9 mouse cellular contexts compared by ENCODE assay signal in genomic region chr11:102946992-102947343, GRCm38 (mm10). TPM values are rescaled to one million over a fixed set of nuclear protein-coding genes. Genes with fewer than 3 reads are reported as not detected.
A peak's percentile ranks its signal among the peaks of the same experiment; 100 is the strongest.
DNase-seq lines count a peak whose midpoint lies in the region; ATAC-seq and TF ChIP-seq lines count a peak whose summit lies in the region.
"Had no signal": no experiment of that assay in that cellular context is flagged by ENCODE, and none has a peak within 500 bp of the region (broad histone marks: within the 10 kb centered on the region; RNA-seq: fewer than 3 reads in every experiment).

No protein-coding gene starts in this region.

- DNase-seq in kidney, postnatal 0 days (ENCODE audit: low spot score) = no peak
- DNase-seq in kidney, adult 11 months = no peak
- no peak for DNase-seq in embryonic facial prominence, embryonic 14.5 days (ENCODE audit: low spot score)
- DNase-seq in naive thymus-derived CD4-positive, alpha-beta T cell, adult 2 months (ENCODE audit: low read depth) = peak; percentile 28
- no peak for DNase-seq in urinary bladder, postnatal 25 days (ENCODE audit: low spot score)
- DNase-seq in left cerebral cortex, postnatal 14 days (ENCODE audit: low spot score in 2 of 2) = no peak
- no peak for DNase-seq in T-cell, adult 2 months (ENCODE audit: low spot score)

- intact Hi-C loops in left cerebral cortex, postnatal 14 days (cut with DNase I) = no loop called here

- H3K4me2 ChIP-seq in kidney, postnatal 0 days (ENCODE audit: low read length) = peak overlapping the region; percentile 56
- H3K4me2 ChIP-seq in embryonic facial prominence, embryonic 14.5 days (ENCODE audit: low read depth, low read length) = peak overlapping the region; percentile 67
- peak overlapping the region; percentile 91 for H3K4me2 ChIP-seq in intestine, embryonic 15.5 days (replicated peaks)

- no peak for ATAC-seq in kidney, postnatal 0 days (replicated peaks; ENCODE audit: low FRiP score, low read depth)
- no peak for ATAC-seq in embryonic facial prominence, embryonic 14.5 days (ENCODE audit: low read depth)
- ATAC-seq in intestine, embryonic 15.5 days = no peak; the same call in 1 of the 2 replicates

- no peak overlapping the region for H3K27ac ChIP-seq in kidney, postnatal 0 days
- H3K27ac ChIP-seq in embryonic facial prominence, embryonic 14.5 days (replicated peaks; ENCODE audit: low read depth, low read length) = no peak overlapping the region
- no peak overlapping the region for H3K27ac ChIP-seq in intestine, embryonic 15.5 days
- H3K27ac ChIP-seq: macrophage had no signal

- H3K36me3 ChIP-seq in kidney, postnatal 0 days (ENCODE audit: insufficient read depth, low read length) = no peaks in the 10 kb centered on the region
- no peaks in the 10 kb centered on the region for H3K36me3 ChIP-seq in embryonic facial prominence, embryonic 14.5 days (ENCODE audit: control insufficient read depth, insufficient read depth, low read length)
- H3K36me3 ChIP-seq in intestine, embryonic 15.5 days = no peaks in the 10 kb centered on the region

- H3K4me1 ChIP-seq in kidney, postnatal 0 days (replicated peaks; ENCODE audit: insufficient read depth, low read length) = peaks cover 14% of the 10 kb centered on the region
- peaks cover 21% of the 10 kb centered on the region for H3K4me1 ChIP-seq in embryonic facial prominence, embryonic 14.5 days (ENCODE audit: control insufficient read depth, insufficient read depth, low read length)
- peaks cover 29% of the 10 kb centered on the region for H3K4me1 ChIP-seq in intestine, embryonic 15.5 days (replicated peaks)

- H3K27me3 ChIP-seq in kidney, postnatal 0 days (ENCODE audit: insufficient read depth, low read length) = peaks cover 44% of the 10 kb centered on the region
- H3K27me3 ChIP-seq in embryonic facial prominence, embryonic 14.5 days (replicated peaks; ENCODE audit: control insufficient read depth, insufficient read depth, low read length) = peaks cover 89% of the 10 kb centered on the region
- H3K27me3 ChIP-seq in intestine, embryonic 15.5 days (replicated peaks) = peaks cover 84% of the 10 kb centered on the region

- 15% methylated on average over 8 of the region's 8 CpGs for WGBS in kidney, postnatal 0 days
- 6% methylated on average over 8 of the region's 8 CpGs for WGBS in embryonic facial prominence, embryonic 14.5 days
- WGBS in intestine, embryonic 15.5 days = 13% methylated on average over 8 of the region's 8 CpGs

- no peak overlapping the region for H3K9ac ChIP-seq in kidney, postnatal 0 days (ENCODE audit: low read depth, low read length)
- no peak overlapping the region for H3K9ac ChIP-seq in embryonic facial prominence, embryonic 14.5 days (ENCODE audit: low read depth, low read length)
- H3K9ac ChIP-seq in intestine, embryonic 15.5 days = no peak overlapping the region

- peak overlapping the region; percentile 24 for H3K4me3 ChIP-seq in kidney, postnatal 0 days (replicated peaks; ENCODE audit: low read depth, low read length)
- peak overlapping the region; percentile 43 for H3K4me3 ChIP-seq in embryonic facial prominence, embryonic 14.5 days (ENCODE audit: low read depth, low read length)
- H3K4me3 ChIP-seq in intestine, embryonic 15.5 days (replicated peaks) = peak overlapping the region; percentile 47

- H3K9me3 ChIP-seq in kidney, postnatal 0 days (replicated peaks; ENCODE audit: low read length) = no peaks in the 10 kb centered on the region
- H3K9me3 ChIP-seq in embryonic facial prominence, embryonic 14.5 days (ENCODE audit: control insufficient read depth, low read length) = no peaks in the 10 kb centered on the region
- H3K9me3 ChIP-seq in intestine, embryonic 15.5 days = no peaks in the 10 kb centered on the region

- TF ChIP-seq CTCF in kidney, postnatal 0 days (IDR thresholded peaks at IDR 0.05; ENCODE audit: low read depth) = peak; percentile 34; the same call in 1 of the 2 replicates

RNA-seq across cellular contexts. Expression of gene C1ql1, which starts 0.5 kb away (rescaled TPM):
- 1.4 and 2.3 TPM in 2 replicates for polyA plus RNA-seq in kidney, postnatal 0 days (2015; fragmentation: Nextera tagmentation; extraction: Ambion mirVana)
- 1.8 and 2.7 TPM in 2 replicates for polyA plus RNA-seq in embryonic facial prominence, embryonic 14.5 days (2014; fragmentation: Nextera tagmentation; extraction: Ambion mirVana)
- 4.2 and 4.4 TPM in 2 replicates for polyA plus RNA-seq in intestine, embryonic 15.5 days (2015; fragmentation: Nextera tagmentation; extraction: Ambion mirVana)
- 10 to 100 TPM; 20.7 to 25.2 TPM for total RNA-seq in left cerebral cortex, postnatal 14 days (2021)
- polyA plus RNA-seq: macrophage had no signal

RNA-seq across cellular contexts. Expression of gene Kif18b, which starts 22.0 kb away (rescaled TPM):
- polyA plus RNA-seq in kidney, postnatal 0 days (2015; fragmentation: Nextera tagmentation; extraction: Ambion mirVana) = 2.6 and 3.4 TPM in 2 replicates
- 6.6 and 7.0 TPM in 2 replicates for polyA plus RNA-seq in embryonic facial prominence, embryonic 14.5 days (2014; fragmentation: Nextera tagmentation; extraction: Ambion mirVana)
- polyA plus RNA-seq in intestine, embryonic 15.5 days (2015; fragmentation: Nextera tagmentation; extraction: Ambion mirVana) = 8.7 and 8.9 TPM in 2 replicates
- total RNA-seq in left cerebral cortex, postnatal 14 days (2021) = under 1 TPM; 0.57 to 0.93 TPM

RNA-seq across cellular contexts. Expression of gene Gfap, which starts 46.3 kb away (rescaled TPM):
- polyA plus RNA-seq in kidney, postnatal 0 days (2015; fragmentation: Nextera tagmentation; extraction: Ambion mirVana) = 0.20 and 0.33 TPM in 2 replicates
- polyA plus RNA-seq in embryonic facial prominence, embryonic 14.5 days (2014; fragmentation: Nextera tagmentation; extraction: Ambion mirVana) = 0.31 and 0.45 TPM in 2 replicates
- polyA plus RNA-seq in intestine, embryonic 15.5 days (2015; fragmentation: Nextera tagmentation; extraction: Ambion mirVana) = 0.20 and 0.36 TPM in 2 replicates
- total RNA-seq in left cerebral cortex, postnatal 14 days (2021) = 100 to 1,000 TPM in 1 of 2 experiments, 10 to 100 TPM in 1; 96.5 to 141 TPM
- polyA plus RNA-seq: macrophage had no signal
